Mouse (Mus musculus): ENCODE data around the gene Dhrs7. TPM values are rescaled to one million over a fixed set of nuclear protein-coding genes. Genes with fewer than 3 reads are reported as not detected.

Gene Dhrs7
- polyA plus RNA-seq, 1 experiment from 2014 or later: 7.1 TPM

DNA sequence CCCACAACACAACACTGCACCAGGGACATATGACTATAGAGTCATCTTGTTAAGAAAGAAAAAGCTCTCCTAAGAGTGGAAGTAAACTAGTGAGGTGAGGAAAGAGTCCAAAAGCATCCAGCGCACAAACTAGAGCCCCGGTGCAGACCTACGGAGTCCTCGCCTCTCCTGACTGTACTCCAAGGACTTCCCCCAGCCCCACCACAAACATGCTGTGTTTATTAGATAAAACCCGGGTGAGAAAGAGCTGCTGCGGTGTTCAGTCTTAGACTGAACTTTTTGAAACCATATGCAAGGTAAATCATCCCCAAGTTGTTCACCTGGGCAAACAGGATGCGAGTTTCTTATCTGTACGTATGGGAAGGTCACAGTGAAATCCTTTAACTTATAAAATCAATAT, 6.2 kb upstream of the Dhrs7 start:
- H3K4me2 ChIP-seq (replicated peaks; ENCODE audit: low read depth, low read length): no peak overlapping the region
- H3K9me3 ChIP-seq (ENCODE audit: control insufficient read depth, low read length): no peaks in the 10 kb centered on the region
- no peaks in the 10 kb centered on the region for H3K27me3 ChIP-seq (ENCODE audit: control insufficient read depth, insufficient read depth, low read length)
- H3K4me3 ChIP-seq (ENCODE audit: low read depth, low read length): no peak overlapping the region
- H3K9ac ChIP-seq (ENCODE audit: low read depth, low read length): no peak overlapping the region
- no peak for ATAC-seq (ENCODE audit: low FRiP score)
- no peaks in the 10 kb centered on the region for H3K36me3 ChIP-seq (ENCODE audit: control insufficient read depth, insufficient read depth, low read length)
- 0 out of 2 replicates have a peak, but pooled peaks cover 2% of the 10 kb centered on the region for H3K4me1 ChIP-seq (replicated peaks; ENCODE audit: control insufficient read depth, insufficient read depth, low read length)
- no peak overlapping the region for H3K27ac ChIP-seq (ENCODE audit: low read depth, low read length)
- no peak for DNase-seq (ENCODE audit: low spot score)
- WGBS: 95% methylated on average over 8 of the region's 8 CpGs

DNA sequence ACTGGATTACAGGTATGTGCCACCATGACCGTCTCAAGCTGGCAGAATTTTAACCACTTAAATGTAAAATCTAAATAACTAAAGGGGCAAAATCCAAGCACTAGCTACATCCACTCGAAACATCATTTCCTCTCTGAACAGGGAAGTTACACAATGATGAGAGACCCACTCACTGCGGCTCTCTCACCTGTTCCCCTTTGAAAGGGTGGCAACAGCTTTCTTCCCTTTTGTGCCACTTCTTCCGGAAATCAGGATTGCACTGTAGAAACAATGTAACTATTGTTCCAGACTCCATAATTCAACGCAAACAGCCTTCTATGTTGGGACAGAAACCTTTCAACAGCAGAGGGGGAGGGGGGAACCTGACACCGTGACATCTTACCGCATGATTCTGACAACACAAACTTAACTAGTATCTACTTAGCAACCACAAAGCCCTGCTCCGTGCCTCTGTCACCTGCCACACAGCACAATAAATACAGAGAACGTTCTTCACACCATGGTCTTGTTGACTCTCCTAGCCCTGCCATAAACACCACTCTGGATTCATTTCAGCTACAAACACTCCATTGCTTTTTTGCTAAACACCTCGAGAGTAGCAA, 3.3 kb upstream of the Dhrs7 start:
- Histone ChIP-seq H3K4me2 (replicated peaks; ENCODE audit: low read depth, low read length) (no peak overlapping the region), H3K9me3 (ENCODE audit: control insufficient read depth, low read length) (no peaks in the 10 kb centered on the region), H3K36me3 (ENCODE audit: control insufficient read depth, insufficient read depth, low read length) (no peaks in the 10 kb centered on the region), H3K4me3 (ENCODE audit: low read depth, low read length) (no peak overlapping the region), H3K27me3 (ENCODE audit: control insufficient read depth, insufficient read depth, low read length) (no peaks in the 10 kb centered on the region), H3K9ac (ENCODE audit: low read depth, low read length) (no peak overlapping the region), H3K27ac (ENCODE audit: low read depth, low read length) (no peak overlapping the region), H3K4me1 (replicated peaks; ENCODE audit: control insufficient read depth, insufficient read depth, low read length) (peaks cover 4% of the 10 kb centered on the region; the same call in 1 of the 2 replicates)
- DNase-seq (ENCODE audit: low spot score) (no peak), ATAC-seq (ENCODE audit: low FRiP score) (no peak)
- WGBS: 62% methylated on average over 10 of the region's 10 CpGs

DNA sequence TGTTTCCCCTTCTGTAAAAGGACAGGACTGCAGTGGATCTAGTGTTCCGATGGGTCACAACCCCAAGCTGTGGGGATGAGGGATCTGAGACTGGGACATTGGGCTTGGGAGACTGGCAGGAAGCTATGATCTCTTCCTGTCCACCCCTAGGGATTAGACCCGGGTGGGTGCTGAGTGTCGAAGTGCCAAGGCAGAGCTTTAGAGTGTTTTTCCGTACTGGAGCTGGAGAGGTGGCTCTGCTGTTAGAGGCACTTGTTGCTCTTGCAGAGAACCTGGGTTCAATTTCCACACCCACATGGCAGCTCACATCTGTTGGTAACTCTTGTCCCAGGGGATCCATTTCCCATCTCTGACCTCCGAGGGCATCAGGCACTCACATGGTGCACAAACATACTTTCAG, 1.3 kb upstream of the Dhrs7 start:
- H3K9ac ChIP-seq (ENCODE audit: low read depth, low read length): no peak overlapping the region
- H3K4me3 ChIP-seq (ENCODE audit: low read depth, low read length): no peak overlapping the region
- H3K27ac ChIP-seq (ENCODE audit: low read depth, low read length): no peak overlapping the region
- 85% methylated on average over 5 of the region's 5 CpGs for WGBS
- no peaks in the 10 kb centered on the region for H3K9me3 ChIP-seq (ENCODE audit: control insufficient read depth, low read length)
- DNase-seq (ENCODE audit: low spot score) (no peak), ATAC-seq (ENCODE audit: low FRiP score) (no peak)
- H3K4me2 ChIP-seq (replicated peaks; ENCODE audit: low read depth, low read length): no peak overlapping the region
- no peaks in the 10 kb centered on the region for H3K36me3 ChIP-seq (ENCODE audit: control insufficient read depth, insufficient read depth, low read length)
- H3K27me3 ChIP-seq (ENCODE audit: control insufficient read depth, insufficient read depth, low read length): no peaks in the 10 kb centered on the region
- H3K4me1 ChIP-seq (replicated peaks; ENCODE audit: control insufficient read depth, insufficient read depth, low read length): peaks cover 4% of the 10 kb centered on the region; the same call in 1 of the 2 replicates

DNA sequence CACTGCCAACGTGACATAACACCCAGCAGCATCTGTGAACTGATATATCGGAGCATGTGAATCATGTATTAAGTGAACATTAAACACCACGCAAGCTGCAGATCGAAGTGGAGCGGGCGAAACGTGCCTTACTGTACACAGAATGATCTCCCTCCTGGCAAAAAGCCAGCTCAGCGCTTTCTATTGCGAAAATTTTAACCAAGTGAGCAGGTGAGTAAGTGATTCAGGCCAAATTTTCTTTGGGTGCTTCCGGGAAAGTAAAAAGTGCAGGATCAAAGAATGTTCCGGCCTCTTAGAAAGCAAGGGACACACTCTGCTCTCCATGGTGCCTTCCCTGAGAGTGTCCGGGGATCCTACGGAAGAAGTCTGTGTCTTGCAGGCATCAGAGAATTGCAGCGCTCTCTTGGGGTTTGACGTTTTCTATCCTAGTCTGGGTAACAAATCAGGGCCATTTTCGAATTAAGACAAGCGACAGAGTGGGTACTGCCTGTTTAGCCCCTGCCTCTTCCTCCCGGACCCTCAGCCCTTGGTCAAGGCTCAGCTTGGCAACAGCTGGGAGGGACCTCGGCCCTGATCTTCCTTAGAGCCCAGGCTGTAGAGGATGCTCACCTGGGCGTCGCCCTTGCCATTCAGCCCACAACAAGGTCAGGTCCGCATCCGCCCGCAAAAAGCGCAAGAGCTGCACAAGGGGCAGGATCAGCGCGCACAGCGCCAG, 532 bp downstream of the Dhrs7 start:
- Histone ChIP-seq H3K27me3 (ENCODE audit: control insufficient read depth, insufficient read depth, low read length) (no peaks in the 10 kb centered on the region), H3K4me1 (replicated peaks; ENCODE audit: control insufficient read depth, insufficient read depth, low read length) (peaks cover 4% of the 10 kb centered on the region; the same call in 1 of the 2 replicates), H3K4me2 (replicated peaks; ENCODE audit: low read depth, low read length) (peak overlapping the region; percentile 88), H3K27ac (ENCODE audit: low read depth, low read length) (no peak overlapping the region), H3K4me3 (ENCODE audit: low read depth, low read length) (peak overlapping the region; percentile 52), H3K9me3 (ENCODE audit: control insufficient read depth, low read length) (no peaks in the 10 kb centered on the region), H3K36me3 (ENCODE audit: control insufficient read depth, insufficient read depth, low read length) (no peaks in the 10 kb centered on the region), H3K9ac (ENCODE audit: low read depth, low read length) (peak overlapping the region; percentile 71)
- ATAC-seq (ENCODE audit: low FRiP score) (peak; percentile 77), DNase-seq (ENCODE audit: low spot score) (no peak)
- 10% methylated on average over 28 of the region's 28 CpGs for WGBS

DNA sequence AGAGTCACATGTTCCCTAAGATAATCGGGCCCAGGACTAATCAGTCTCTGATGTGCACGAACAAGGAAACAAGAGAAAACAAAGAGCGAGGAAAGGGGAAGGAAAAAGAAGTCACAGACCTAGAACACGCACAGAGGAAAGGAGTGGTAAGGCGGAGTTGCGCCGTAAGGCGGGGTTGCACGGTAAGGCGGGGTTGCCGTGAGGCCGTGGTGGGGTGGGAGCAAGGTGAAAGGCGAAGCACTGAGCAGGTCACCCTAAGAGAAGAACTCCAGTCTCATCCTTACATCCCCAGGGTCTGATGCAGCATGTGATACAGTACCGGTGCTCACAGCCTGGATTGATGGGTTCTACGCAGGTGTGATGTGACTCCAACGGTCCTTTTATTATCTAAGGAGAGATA, 8.9 kb downstream of the Dhrs7 start:
- Histone ChIP-seq H3K4me3 (ENCODE audit: low read depth, low read length) (no peak overlapping the region), H3K36me3 (ENCODE audit: control insufficient read depth, insufficient read depth, low read length) (no peaks in the 10 kb centered on the region), H3K27ac (ENCODE audit: low read depth, low read length) (no peak overlapping the region), H3K4me1 (replicated peaks; ENCODE audit: control insufficient read depth, insufficient read depth, low read length) (no peaks in the 10 kb centered on the region), H3K9me3 (ENCODE audit: control insufficient read depth, low read length) (no peaks in the 10 kb centered on the region), H3K9ac (ENCODE audit: low read depth, low read length) (no peak overlapping the region), H3K4me2 (replicated peaks; ENCODE audit: low read depth, low read length) (no peak overlapping the region), H3K27me3 (ENCODE audit: control insufficient read depth, insufficient read depth, low read length) (no peaks in the 10 kb centered on the region)
- 93% methylated on average over 16 of the region's 16 CpGs for WGBS
- no peak for DNase-seq (ENCODE audit: low spot score)
- ATAC-seq (ENCODE audit: low FRiP score): no peak

DNA sequence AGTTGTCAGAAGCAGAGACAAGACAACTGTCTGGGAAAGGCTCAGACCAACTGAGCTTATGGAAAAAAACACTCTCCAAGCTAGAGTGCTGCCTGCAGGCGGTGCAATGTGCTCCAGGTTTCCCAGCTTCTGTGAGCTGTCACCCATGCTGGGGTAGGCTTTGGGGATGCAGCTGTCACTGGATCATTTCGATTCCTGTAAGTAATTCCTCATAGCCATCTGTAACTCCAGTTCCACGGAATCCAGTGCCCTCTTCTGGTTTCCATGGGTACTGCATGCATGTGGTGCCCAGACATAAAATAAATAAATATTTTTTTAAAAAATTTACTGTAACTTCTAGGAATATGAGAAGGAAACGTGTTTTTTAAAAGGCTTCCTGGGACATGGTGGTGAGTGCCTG, 10.0 kb downstream of the Dhrs7 start:
- no peak overlapping the region for H3K4me2 ChIP-seq (replicated peaks; ENCODE audit: low read depth, low read length)
- no peak overlapping the region for H3K4me3 ChIP-seq (ENCODE audit: low read depth, low read length)
- no peak overlapping the region for H3K27ac ChIP-seq (ENCODE audit: low read depth, low read length)
- no peaks in the 10 kb centered on the region for H3K9me3 ChIP-seq (ENCODE audit: control insufficient read depth, low read length)
- no peaks in the 10 kb centered on the region for H3K27me3 ChIP-seq (ENCODE audit: control insufficient read depth, insufficient read depth, low read length)
- no peaks in the 10 kb centered on the region for H3K4me1 ChIP-seq (replicated peaks; ENCODE audit: control insufficient read depth, insufficient read depth, low read length)
- WGBS: 22% methylated on average over 4 of the region's 4 CpGs
- ATAC-seq (ENCODE audit: low FRiP score): no peak
- H3K9ac ChIP-seq (ENCODE audit: low read depth, low read length): no peak overlapping the region
- peak; percentile 78 for DNase-seq (ENCODE audit: low spot score)
- no peaks in the 10 kb centered on the region for H3K36me3 ChIP-seq (ENCODE audit: control insufficient read depth, insufficient read depth, low read length)

DNA sequence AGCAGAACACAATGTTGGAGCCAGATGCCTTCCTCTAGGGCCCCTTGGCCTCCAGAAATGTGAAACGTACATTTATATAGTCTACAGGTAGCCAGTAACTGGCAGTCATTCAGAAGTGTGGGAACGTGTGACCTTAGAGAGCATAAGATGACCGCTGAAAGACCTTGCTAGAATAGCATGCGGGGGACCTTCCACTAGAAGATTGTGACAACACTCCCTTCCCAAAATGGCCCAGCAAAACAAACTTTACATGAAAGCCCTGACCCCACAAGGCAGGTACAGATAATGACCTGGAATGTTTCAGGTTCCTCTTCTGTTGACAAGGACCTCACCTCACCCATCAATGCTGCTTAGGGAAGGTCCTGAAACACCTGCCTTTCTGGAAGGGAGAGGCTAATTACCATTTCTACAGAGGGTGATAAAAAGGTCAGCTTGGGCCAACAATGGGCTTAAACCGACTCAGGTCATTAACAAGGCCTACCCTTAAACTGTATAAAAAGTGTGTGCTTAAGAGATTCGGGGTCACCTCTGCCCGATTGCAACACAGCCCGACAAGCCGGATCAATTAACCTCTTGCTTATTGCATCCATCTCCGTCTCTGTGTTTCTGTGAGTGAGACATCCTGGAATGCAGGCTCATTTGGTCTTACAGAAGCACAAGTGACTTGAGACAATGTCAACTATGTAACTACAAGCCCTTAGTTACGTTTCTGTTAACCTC, 14.9 kb downstream of the Dhrs7 start, which contains the start of gene Gm4756:
Gm4756 (minus strand) TSS at position 51 of the 720 bp plus-strand sequence.
- Histone ChIP-seq H3K27ac (ENCODE audit: low read depth, low read length) (no peak within 1 kb of the TSS), H3K9me3 (ENCODE audit: control insufficient read depth, low read length) (no peaks in the 10 kb centered on the region), H3K4me2 (replicated peaks; ENCODE audit: low read depth, low read length) (no peak within 1 kb of the TSS), H3K36me3 (ENCODE audit: control insufficient read depth, insufficient read depth, low read length) (no peaks in the 10 kb centered on the region), H3K27me3 (ENCODE audit: control insufficient read depth, insufficient read depth, low read length) (no peaks in the 10 kb centered on the region), H3K4me3 (ENCODE audit: low read depth, low read length) (no peak within 1 kb of the TSS), H3K4me1 (replicated peaks; ENCODE audit: control insufficient read depth, insufficient read depth, low read length) (no peaks in the 10 kb centered on the region), H3K9ac (ENCODE audit: low read depth, low read length) (no peak within 1 kb of the TSS)
- WGBS: 85% methylated on average over 11 of the region's 11 CpGs
- DNase-seq (ENCODE audit: low spot score): no peak
- no peak for ATAC-seq (ENCODE audit: low FRiP score)

DNA sequence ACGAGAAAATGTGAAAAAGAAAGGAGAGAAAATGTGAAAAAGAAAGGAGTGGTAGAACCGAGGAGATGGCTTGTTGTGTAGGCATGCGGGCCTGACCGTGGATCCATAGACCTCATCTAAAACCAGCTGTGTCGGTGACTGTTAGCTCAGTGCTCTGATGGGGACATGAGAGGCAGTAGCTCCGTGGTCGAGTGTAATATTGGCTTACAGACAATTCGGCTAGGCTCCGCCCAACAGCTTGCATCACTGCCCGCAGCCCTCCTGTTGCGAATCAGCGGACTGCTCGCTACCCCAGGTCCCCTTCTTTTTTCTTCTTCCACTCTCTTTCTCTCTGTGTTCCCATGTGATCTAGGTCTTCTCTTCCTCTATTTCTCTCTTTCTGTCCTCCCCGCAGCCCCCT, 15.8 kb downstream of the Dhrs7 start:
- WGBS: 95% methylated on average over 14 of the region's 14 CpGs
- H3K27me3 ChIP-seq (ENCODE audit: control insufficient read depth, insufficient read depth, low read length): no peaks in the 10 kb centered on the region
- no peak overlapping the region for H3K4me2 ChIP-seq (replicated peaks; ENCODE audit: low read depth, low read length)
- ATAC-seq (ENCODE audit: low FRiP score) (no peak), DNase-seq (ENCODE audit: low spot score) (no peak)
- no peak overlapping the region for H3K27ac ChIP-seq (ENCODE audit: low read depth, low read length)
- no peaks in the 10 kb centered on the region for H3K9me3 ChIP-seq (ENCODE audit: control insufficient read depth, low read length)
- H3K4me1 ChIP-seq (replicated peaks; ENCODE audit: control insufficient read depth, insufficient read depth, low read length): no peaks in the 10 kb centered on the region
- no peak overlapping the region for H3K4me3 ChIP-seq (ENCODE audit: low read depth, low read length)
- no peaks in the 10 kb centered on the region for H3K36me3 ChIP-seq (ENCODE audit: control insufficient read depth, insufficient read depth, low read length)
- H3K9ac ChIP-seq (ENCODE audit: low read depth, low read length): no peak overlapping the region
